Mouse (Mus musculus): ENCODE data around the gene Mphosph6.
A peak's percentile ranks its signal among the peaks of the same experiment; 100 is the strongest.

The Mphosph6 gene

GRCm38 (mm10) chr8:117801443-117802298 is at the start of gene Mphosph6:
Gene Mphosph6, minus strand, starts transcription at chr8:117801943.
- DNase-seq: peak; percentile 98

GRCm38 (mm10) chr8:117850420-117850819 is 48.7 kb upstream of the Mphosph6 start:
- DNase-seq: no peak

- DNase-seq: no peak
Measured at GRCm38 (mm10) chr8:117847865-117848264, 46.1 kb upstream of the Mphosph6 start.

GRCm38 (mm10) chr8:117843694-117844093 is 42.0 kb upstream of the Mphosph6 start:
- DNase-seq: no peak

- no peak for DNase-seq
Measured at GRCm38 (mm10) chr8:117813524-117813923, 11.8 kb upstream of the Mphosph6 start.

- no peak for DNase-seq
Measured at GRCm38 (mm10) chr8:117810676-117811075, 8.9 kb upstream of the Mphosph6 start.

- DNase-seq: peak; percentile 56
Measured at GRCm38 (mm10) chr8:117805419-117805818, 3.7 kb upstream of the Mphosph6 start.

- DNase-seq: no peak
Measured at GRCm38 (mm10) chr8:117802299-117802689, 551 bp upstream of the Mphosph6 start.

DNA sequence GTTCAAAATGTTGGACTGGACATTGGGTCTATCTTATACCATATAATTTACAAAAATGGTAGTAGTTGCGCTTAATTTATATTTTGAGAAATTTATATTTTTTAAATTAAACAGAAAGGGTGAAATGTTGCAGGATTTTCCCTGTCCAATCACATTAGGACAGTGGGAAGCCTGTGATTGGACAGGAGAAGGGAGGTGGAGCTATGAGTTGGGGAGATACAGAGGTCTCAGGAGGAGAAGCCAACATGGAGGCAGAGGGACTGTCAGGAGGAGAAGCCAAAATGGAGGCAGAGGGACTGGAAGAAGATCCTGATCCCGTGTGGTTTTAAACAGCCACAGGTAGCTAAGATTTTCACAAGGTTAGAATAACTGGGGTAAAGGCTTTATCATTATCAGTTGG is 3.7 kb downstream of the Mphosph6 start:
- DNase-seq: no peak

GRCm38 (mm10) chr8:117796464-117796863 is 5.3 kb downstream of the Mphosph6 start:
- DNase-seq: no peak

DNA sequence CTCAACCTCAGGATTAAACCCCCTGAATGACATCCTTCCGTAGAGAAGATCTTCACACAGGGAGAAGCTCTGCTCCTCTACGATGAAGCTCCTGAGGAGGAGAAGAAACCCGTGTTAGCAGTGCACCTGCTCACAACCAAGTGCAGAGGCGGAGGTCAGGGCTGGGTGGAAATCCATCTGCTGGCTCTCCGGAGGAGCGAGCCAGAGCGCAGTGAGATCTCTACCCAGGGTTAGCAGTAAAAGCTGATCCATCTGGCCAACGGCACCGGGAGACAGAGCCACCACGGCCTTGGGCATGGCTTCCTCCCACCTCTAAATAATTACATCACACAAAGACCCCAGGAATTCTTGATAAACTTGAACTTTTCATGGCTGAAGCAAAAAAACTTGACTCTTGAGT is 7.2 kb downstream of the Mphosph6 start:
- DNase-seq: no peak

GRCm38 (mm10) chr8:117792616-117793144 is 9.1 kb downstream of the Mphosph6 start:
- no peak for DNase-seq

DNA sequence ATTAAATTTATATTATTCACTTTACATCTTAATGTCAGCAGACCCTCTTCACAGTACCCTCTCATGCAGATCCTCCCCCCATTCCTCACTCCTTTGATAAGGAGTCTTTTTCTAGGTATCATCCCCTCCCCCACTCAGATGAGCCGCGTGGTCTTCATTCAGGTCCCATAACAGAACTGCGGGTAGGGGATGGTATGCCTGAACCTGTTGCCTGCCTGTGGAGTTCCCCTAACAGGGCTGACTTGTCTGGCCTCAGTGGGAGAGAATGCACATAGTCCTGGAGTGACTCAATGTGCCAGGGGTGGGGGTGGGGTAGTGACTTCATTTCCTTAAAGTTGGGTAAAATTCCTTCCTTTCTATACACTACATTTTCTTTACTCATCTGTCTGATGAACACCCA is 15.3 kb downstream of the Mphosph6 start:
- DNase-seq: no peak

- no peak for DNase-seq
Measured at GRCm38 (mm10) chr8:117783021-117783420, 18.7 kb downstream of the Mphosph6 start.

DNA sequence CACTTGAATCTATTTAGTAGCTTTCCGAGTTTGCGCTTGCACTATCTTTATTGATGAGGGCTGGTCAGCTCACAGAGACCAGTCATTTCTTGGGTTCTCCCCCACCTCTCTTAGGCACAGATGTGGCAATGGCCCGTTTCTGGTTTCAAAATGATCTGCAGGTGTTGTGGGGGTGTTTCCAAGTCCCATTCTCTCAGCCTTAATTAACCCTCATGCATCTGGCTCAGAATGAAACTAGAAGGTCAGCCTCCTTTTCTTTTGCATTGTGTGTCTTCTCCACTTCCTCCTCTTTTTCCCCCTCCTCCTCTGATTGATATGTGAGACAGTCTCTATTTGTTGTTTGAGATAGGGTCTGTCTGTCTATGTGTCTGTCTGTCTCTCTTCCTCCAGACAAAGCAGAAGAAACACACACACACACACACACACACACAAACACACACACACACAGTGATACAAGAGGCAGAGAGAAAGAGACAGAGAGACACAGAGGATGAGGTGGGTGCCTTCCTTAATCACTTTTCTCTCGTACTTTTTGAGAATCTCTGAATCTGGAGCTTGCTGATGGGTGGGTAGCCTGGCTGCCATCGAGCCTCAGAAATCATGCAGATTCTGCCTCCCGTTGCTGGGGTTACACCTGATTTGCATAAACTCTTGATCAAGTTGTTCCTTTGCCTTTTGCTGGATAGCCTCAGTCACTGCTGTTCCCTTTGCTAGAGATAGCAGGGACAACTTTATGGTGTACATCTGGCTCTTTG is 20.2 kb downstream of the Mphosph6 start:
- no peak for DNase-seq

DNA sequence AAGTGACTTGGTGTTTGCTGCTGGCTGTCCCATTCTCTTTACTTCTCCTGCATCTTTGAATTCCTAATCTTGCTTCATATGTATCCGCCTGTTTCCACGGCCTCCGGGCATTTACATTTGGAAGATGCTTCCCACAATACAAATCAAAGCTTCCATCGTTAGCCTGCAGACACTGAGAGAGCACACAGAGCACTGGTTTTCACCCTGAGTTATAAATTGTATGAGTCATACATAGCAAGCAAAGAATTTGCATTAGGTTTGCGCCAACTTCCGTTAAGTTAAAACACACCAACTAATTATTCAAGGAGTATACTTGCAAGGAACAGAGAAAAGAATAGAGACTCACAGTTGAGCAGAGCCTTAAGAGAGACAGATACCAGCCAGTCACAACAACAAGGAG is 22.4 kb downstream of the Mphosph6 start:
- DNase-seq: no peak

DNA sequence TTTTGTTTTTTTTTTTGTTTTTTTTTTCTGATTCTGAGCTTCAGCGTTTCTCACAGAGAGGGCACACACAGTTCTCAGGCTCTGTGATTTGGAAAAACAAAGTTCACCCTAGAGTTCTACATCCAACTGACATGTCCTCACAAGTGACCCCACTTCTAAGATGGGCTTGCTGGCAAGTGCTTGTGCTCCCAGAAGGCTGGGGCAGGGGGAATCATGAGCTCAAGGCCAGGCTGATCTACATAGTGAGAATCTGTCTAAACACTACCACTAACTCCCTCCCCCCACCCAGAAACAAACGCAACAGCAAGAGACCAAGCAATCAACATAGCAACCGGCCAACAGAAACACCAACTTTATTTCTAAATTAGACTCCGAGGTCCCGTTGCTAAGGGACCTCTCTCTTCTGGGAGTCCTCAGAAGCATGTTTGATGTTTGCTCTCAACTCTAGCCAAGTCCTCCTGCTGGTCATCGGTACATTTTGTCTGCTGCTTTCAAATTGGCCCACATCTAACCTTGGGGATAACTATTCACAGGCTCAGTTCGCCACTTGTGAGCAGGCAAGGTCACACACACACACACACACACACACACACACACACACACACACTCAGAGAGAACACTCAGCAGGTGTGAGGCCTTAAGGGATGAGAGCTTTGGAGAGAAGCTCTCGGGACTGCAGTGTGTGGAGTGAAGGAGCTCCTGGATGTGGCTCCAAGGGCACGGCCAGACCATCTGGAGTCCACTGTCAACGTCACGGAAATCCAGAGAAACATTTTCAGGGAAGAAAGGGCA is 23.0 kb downstream of the Mphosph6 start:
- DNase-seq: peak; percentile 5

- no peak for DNase-seq
Measured at GRCm38 (mm10) chr8:117776075-117776474, 25.7 kb downstream of the Mphosph6 start.

- no peak for DNase-seq
Measured at GRCm38 (mm10) chr8:117775626-117776025, 26.1 kb downstream of the Mphosph6 start.

DNA sequence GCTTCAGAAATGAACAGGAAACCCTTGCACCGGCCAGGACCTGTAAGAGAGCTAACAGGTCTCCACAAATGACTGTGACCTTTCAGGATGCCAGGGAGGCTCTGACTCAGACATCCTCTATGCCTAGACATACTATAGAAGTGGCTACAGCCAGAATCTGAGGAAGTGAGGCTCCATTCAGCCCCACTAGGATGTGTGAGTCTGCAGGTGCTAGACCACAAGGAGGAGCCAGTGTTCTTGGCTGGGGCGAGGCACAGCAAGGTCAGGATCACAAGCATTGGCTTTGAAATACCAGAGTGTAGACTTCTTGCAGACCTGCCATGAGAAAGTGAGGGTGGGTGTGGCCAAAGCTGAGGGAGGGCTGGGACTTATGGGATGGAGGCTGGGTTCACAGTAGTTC is 29.1 kb downstream of the Mphosph6 start:
- peak; percentile 17 for DNase-seq

GRCm38 (mm10) chr8:117772126-117772525 is 29.6 kb downstream of the Mphosph6 start:
- peak; percentile 51 for DNase-seq

- DNase-seq: no peak
Measured at GRCm38 (mm10) chr8:117771115-117771836, 30.5 kb downstream of the Mphosph6 start.
